Mouse (Mus musculus) activated CD4-positive, CD25-positive, alpha-beta regulatory T cell, adult 4 months (primary cell): Measurements from ENCODE around the gene Fli1. TPM values are rescaled to one million over a fixed set of nuclear protein-coding genes. Genes with fewer than 3 reads are reported as not detected.

ENCODE experiments used
- ATAC-seq: one replicate; pipeline ENCODE4 v1.8.0; 2017
- polyA plus RNA-seq, 2 experiments: library from polyadenylated mRNA; unstranded; fragments of 100-300 nt; shearing (Covaris generic); gene quantifications; one replicate each; pipeline ENCODE4 v1.2.1; 2017

Fli1 gene
- 100 to 1,000 TPM; 114 to 122 TPM for polyA plus RNA-seq

- ATAC-seq = no peak
These were observed at the start of gene Fli1 for GRCm38 (mm10) chr9:32542212-32543039. Gene Fli1, minus strand, starts transcription at chr9:32542861.

- ATAC-seq = peak; percentile 63
These were observed 49.3 kb upstream of the Fli1 start for GRCm38 (mm10) chr9:32591732-32592582.

GRCm38 (mm10) chr9:32590571-32590970, 47.9 kb upstream of the Fli1 start:
- ATAC-seq = no peak

GRCm38 (mm10) chr9:32589900-32590299, 47.2 kb upstream of the Fli1 start:
- ATAC-seq = no peak

- ATAC-seq = no peak
These were observed 42.7 kb upstream of the Fli1 start for GRCm38 (mm10) chr9:32585357-32585756.

- no peak for ATAC-seq
These were observed 41.2 kb upstream of the Fli1 start for GRCm38 (mm10) chr9:32583905-32584304.

- ATAC-seq = no peak
These were observed 39.4 kb upstream of the Fli1 start for GRCm38 (mm10) chr9:32581851-32582573.

- ATAC-seq = no peak
These were observed 35.8 kb upstream of the Fli1 start for GRCm38 (mm10) chr9:32578411-32578810.

- ATAC-seq = no peak
These were observed 31.0 kb upstream of the Fli1 start for GRCm38 (mm10) chr9:32573638-32574037.

GRCm38 (mm10) chr9:32571676-32572075, 29.0 kb upstream of the Fli1 start:
- ATAC-seq = no peak

- peak; percentile 85 for ATAC-seq
These were observed 27.9 kb upstream of the Fli1 start for GRCm38 (mm10) chr9:32570547-32570946.

- no peak for ATAC-seq
These were observed 26.6 kb upstream of the Fli1 start for GRCm38 (mm10) chr9:32569261-32569660.

- ATAC-seq = no peak
These were observed 24.9 kb upstream of the Fli1 start for GRCm38 (mm10) chr9:32567603-32568002.

GRCm38 (mm10) chr9:32565309-32565708, 22.6 kb upstream of the Fli1 start:
- no peak for ATAC-seq

- ATAC-seq = no peak
These were observed 20.2 kb upstream of the Fli1 start for GRCm38 (mm10) chr9:32562837-32563236.

- ATAC-seq = peak; percentile 57
These were observed 19.7 kb upstream of the Fli1 start for GRCm38 (mm10) chr9:32562409-32562808.

- no peak for ATAC-seq
These were observed 18.7 kb upstream of the Fli1 start for GRCm38 (mm10) chr9:32561190-32561890.

- no peak for ATAC-seq
These were observed 17.2 kb upstream of the Fli1 start for GRCm38 (mm10) chr9:32559859-32560258.

- ATAC-seq = no peak
These were observed 16.8 kb upstream of the Fli1 start for GRCm38 (mm10) chr9:32559454-32559853.

GRCm38 (mm10) chr9:32556313-32556712, 13.7 kb upstream of the Fli1 start:
- ATAC-seq = no peak

- no peak for ATAC-seq
These were observed 12.6 kb upstream of the Fli1 start for GRCm38 (mm10) chr9:32555279-32555678.

- ATAC-seq = no peak
These were observed 7.9 kb upstream of the Fli1 start for GRCm38 (mm10) chr9:32550541-32550940.
